Mouse (Mus musculus) urinary bladder, adult 18-20 months (tissue): ENCODE results near the gene Dlgap3.

Experiments used
- DNase-seq, 2 experiments: peaks; one replicate each; pipeline ENCODE4 v3.0.0; 2022; ENCODE audit warnings: low spot score in 2 of 2, mixed read lengths in 2 of 2

The Dlgap3 gene

DNA sequence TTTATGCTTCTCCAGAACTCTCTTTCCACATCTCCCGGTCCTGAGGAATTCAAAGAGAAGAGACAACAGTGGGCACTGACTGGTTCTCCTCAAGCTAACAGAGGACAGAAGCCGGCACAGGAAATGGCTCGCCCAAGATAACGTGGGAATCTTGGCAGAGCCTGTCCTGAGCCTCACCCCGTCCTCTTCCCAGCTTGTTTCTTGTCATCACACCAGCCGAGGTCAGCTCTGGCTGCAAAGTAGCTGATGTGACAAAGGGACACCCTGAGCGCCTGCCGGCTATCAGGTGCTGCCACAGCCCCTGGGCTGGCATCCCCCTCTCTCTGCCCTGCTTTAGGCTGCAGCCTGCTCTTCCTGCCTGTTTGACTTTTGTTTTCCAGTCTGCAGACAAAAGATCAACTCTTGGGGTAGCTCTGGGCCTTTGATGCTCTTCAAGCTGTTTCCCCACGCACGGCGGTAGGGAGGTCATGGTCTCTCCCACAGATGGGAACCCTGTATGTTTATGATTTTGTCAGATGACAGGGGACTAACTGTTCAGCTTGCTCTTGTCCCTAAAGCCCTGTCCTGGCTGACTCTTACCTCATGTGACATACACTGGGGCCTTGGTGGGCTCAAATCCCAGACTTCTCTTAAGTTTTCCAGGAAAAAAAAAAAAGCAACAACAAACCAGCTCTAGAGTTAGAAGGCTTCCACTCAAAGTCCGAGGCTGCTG lies 89.3 kb downstream of the Dlgap3 start:
- no peak for DNase-seq

DNA sequence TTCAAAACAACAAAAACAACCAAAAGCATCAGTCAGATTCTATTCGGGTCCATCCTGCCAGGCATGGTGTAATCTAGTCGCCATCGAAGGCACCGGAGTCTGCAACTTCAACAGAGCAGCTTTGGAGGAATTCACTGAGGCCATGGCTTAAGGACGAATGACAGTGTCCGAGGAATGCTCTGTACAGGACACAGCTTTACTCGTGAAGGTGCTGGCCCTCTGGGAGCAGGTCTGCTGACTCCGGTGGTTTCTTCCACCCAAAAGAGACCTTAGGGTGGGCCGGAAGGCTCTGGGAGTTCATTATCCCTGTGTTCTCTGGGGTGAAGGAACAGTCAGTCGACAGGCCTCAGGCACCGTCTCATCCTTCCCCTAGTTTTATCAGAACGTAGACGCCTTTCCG lies 92.6 kb downstream of the Dlgap3 start:
- DNase-seq = no peak

DNA sequence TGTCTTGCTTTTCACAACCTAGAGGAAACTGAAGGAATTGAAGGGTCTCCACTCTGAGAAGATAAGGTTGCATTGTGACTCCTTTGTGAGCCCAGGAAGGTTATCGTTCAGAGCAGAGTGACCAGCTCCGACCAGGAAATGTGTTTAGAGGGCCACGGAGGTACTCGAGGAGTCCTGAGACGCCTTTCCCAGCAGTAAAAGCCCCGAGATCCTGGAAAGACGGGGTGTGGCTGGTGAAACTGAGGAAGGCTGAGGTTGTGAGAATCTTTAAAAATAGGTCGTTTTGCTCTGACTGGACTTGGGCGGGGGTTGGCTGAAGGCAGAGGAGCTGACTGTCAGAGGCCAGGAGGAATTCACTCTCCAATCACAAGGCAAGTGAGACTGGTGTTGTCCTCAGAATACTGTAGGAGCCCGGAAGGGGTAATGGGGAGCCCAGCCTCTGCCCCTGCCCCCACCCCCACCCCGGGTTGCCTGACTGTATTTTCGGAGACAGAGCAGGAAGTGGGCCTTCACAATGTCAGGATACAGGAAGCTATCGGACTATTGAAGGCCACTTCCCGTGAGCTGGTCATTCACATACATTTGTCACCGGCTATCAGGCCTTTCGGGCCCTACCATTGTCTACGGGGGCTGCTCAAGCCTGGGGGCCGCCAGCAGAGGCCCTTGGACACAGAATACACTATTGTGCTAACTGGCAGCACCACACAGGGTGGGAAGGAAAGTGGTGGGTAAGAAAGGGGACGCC lies 94.6 kb downstream of the Dlgap3 start:
- no peak for DNase-seq

DNA sequence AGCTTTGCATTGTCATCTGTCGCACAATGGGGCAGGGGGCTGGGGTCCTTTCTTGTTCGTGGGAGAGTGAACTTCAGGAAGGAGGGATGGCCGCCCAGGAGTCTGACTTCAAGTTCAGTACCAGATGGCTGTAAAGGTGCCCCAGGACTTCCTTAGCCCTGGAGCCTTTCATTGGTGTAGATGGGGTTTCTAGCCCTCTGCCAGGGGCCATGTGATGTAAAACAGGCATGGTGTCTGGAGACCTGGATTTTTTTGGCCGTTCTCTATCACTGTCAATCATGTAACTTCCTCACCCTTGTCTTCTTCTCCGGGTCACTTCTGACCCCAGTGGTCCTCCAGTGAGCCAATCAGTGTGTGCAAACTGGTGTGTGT lies 95.2 kb downstream of the Dlgap3 start:
- DNase-seq = no peak

DNA sequence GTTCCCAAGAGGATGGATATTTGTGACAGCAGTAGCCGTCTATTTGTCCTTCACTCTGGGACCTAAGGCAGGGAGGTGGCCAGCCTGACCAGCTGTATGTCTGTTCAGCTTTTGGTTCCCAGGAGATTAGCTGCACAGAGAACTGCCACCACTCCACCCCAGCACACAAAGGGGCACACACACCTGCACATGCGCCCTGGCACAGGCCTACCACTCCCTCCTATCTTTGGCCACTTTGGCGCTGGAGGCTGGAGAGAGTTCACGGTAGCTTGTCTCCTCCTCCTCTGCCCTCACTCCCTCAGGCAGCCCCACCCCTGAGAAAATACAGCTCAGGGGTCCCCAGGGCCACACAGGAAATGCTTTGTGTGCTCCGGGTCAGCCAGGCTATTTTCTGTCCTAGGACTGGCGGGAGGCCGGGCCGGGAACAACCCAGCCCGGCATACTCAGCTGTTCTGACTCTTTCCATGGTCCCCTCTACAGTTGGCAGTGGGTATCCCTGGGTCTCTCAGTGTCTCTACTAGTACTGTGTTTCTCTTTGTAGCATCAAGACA lies 109.5 kb downstream of the Dlgap3 start:
- DNase-seq = no peak

DNA sequence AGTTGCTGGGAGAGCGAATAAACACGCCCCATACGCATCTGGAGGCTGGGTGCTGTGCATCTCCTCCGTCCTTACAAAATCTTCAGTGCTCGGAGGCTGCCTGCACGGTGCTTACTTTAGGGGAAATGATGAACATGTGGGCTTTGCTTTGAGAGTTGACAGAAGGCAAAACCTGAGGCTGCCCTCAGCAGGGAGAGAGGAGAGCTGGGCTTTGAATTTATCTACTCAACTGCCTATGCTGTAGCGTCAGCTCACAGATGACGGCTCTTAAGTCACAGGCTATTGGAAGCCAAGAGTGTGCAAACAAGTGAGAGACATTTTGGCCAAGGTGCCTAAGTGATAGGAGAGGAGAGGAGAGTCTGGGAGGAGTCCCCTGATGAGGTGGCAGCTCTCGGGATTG lies 110.2 kb downstream of the Dlgap3 start:
- no peak for DNase-seq
